Mouse (Mus musculus): Measurements from ENCODE around the gene Zfp637. TPM values are rescaled to one million over a fixed set of nuclear protein-coding genes. Genes with fewer than 3 reads are reported as not detected.
"Not testable (repeated sequence)": the region's sequence is repeated elsewhere in the genome, so short reads cannot be mapped to it uniquely, and the experiment has no call there.

Gene Zfp637
- total RNA-seq, 4 experiments from 2014 or later, result 42.8 to 52.2 (median 43.6) TPM

GRCm38 (mm10) chr6:117862899-117863620 lies 22.1 kb downstream of the Zfp637 start:
- DNase-seq (ENCODE audit: low spot score in 2 of 2), result peak in 1 of 2 experiments; percentile 15

GRCm38 (mm10) chr6:117863751-117864150 lies 22.8 kb downstream of the Zfp637 start:
- no peak for DNase-seq (ENCODE audit: low spot score in 2 of 2)

- DNase-seq (ENCODE audit: low spot score in 2 of 2), result no peak
These were observed 27.2 kb downstream of the Zfp637 start for GRCm38 (mm10) chr6:117868187-117868586.

GRCm38 (mm10) chr6:117871034-117871433 lies 30.1 kb downstream of the Zfp637 start:
- DNase-seq (ENCODE audit: low spot score in 2 of 2), result no peak

- not testable (repeated sequence) for DNase-seq (ENCODE audit: low spot score in 2 of 2)
These were observed 32.5 kb downstream of the Zfp637 start for GRCm38 (mm10) chr6:117873450-117873849.

- DNase-seq (ENCODE audit: low spot score in 2 of 2), result no peak
These were observed 33.8 kb downstream of the Zfp637 start for GRCm38 (mm10) chr6:117874621-117875281.

- DNase-seq (ENCODE audit: low spot score in 2 of 2), result peak; percentile 84 to 87
These were observed 37.9 kb downstream of the Zfp637 start for GRCm38 (mm10) chr6:117878700-117879407.

GRCm38 (mm10) chr6:117879408-117880115 lies 38.6 kb downstream of the Zfp637 start:
- peak; percentile 98 for DNase-seq (ENCODE audit: low spot score in 2 of 2)

- no peak for DNase-seq (ENCODE audit: low spot score in 2 of 2)
These were observed 39.4 kb downstream of the Zfp637 start for GRCm38 (mm10) chr6:117880394-117880838.

- DNase-seq (ENCODE audit: low spot score in 2 of 2), result no peak
These were observed 40.2 kb downstream of the Zfp637 start for GRCm38 (mm10) chr6:117881229-117881628.

- no peak for DNase-seq (ENCODE audit: low spot score in 2 of 2)
These were observed 41.0 kb downstream of the Zfp637 start for GRCm38 (mm10) chr6:117881997-117882396.

GRCm38 (mm10) chr6:117885943-117886342 lies 45.0 kb downstream of the Zfp637 start:
- DNase-seq (ENCODE audit: low spot score in 2 of 2), result no peak

- no peak for DNase-seq (ENCODE audit: low spot score in 2 of 2)
These were observed 47.1 kb downstream of the Zfp637 start for GRCm38 (mm10) chr6:117888032-117888431.

GRCm38 (mm10) chr6:117888642-117889096 lies 47.7 kb downstream of the Zfp637 start:
- DNase-seq (ENCODE audit: low spot score in 2 of 2), result no peak

GRCm38 (mm10) chr6:117890257-117890656 lies 49.3 kb downstream of the Zfp637 start:
- no peak for DNase-seq (ENCODE audit: low spot score in 2 of 2)

- no peak for DNase-seq (ENCODE audit: low spot score in 2 of 2)
These were observed 50.6 kb downstream of the Zfp637 start for GRCm38 (mm10) chr6:117891369-117892160.

GRCm38 (mm10) chr6:117892386-117892785 lies 51.4 kb downstream of the Zfp637 start:
- DNase-seq (ENCODE audit: low spot score in 2 of 2), result no peak

- no peak for DNase-seq (ENCODE audit: low spot score in 2 of 2)
These were observed 52.5 kb downstream of the Zfp637 start for GRCm38 (mm10) chr6:117893435-117893834.
